Mouse (Mus musculus) neural tube, embryonic 11.5 days (tissue): ENCODE measurements at regions not wholly inside any gene's neighbourhood (a gene's known extent, or its start where the extent isn't known, plus 50 kb on each side); places are given as distances from the start of the nearest gene placed in this dataset.

Source experiments
- ATAC-seq: fragments of 200-750 bp; cut with Nextera tagmentation; 2 replicates; pipeline ENCODE4 v1.8.0; 2017; ENCODE audit warnings: moderate number of reproducible peaks, mild to moderate bottlenecking, moderate TSS enrichment, moderate library complexity; ENCODE audit not compliant: insufficient read depth, low FRiP score, low TSS enrichment
- DNase-seq: peaks from one replicate; pipeline ENCODE4 v3.0.0-alpha.2; 2015; ENCODE audit warnings: low spot score
- H3K27ac ChIP-seq: fragments of 300-500 bp; sonication (generic); 2 replicates; pipeline ENCODE4 v1.5.1; 2014; ENCODE audit warnings: low read depth, mild to moderate bottlenecking, low read length
- H3K27me3 ChIP-seq: fragments of 300-500 bp; sonication (generic); 2 replicates; pipeline ENCODE4 v1.6.1; 2014; ENCODE audit warnings: mild to moderate bottlenecking, low read length, mixed read lengths; ENCODE audit not compliant: control insufficient read depth, insufficient read depth
- H3K36me3 ChIP-seq: fragments of 300-500 bp; sonication (generic); 2 replicates; pipeline ENCODE4 v1.6.1; 2014; ENCODE audit warnings: mild to moderate bottlenecking, low read length, moderate library complexity, mixed read lengths; ENCODE audit not compliant: control insufficient read depth, insufficient read depth
- H3K4me1 ChIP-seq: fragments of 300-500 bp; sonication (generic); 2 replicates; pipeline ENCODE4 v1.6.1; 2014; ENCODE audit warnings: low read length, mixed read lengths; ENCODE audit not compliant: control insufficient read depth, insufficient read depth
- H3K4me2 ChIP-seq: fragments of 300-500 bp; sonication (generic); 2 replicates; pipeline ENCODE4 v1.6.1; 2014; ENCODE audit warnings: low read depth, mild to moderate bottlenecking, moderate library complexity
- H3K4me3 ChIP-seq: fragments of 300-500 bp; sonication (generic); 2 replicates; pipeline ENCODE4 v1.5.1; 2014; ENCODE audit warnings: low read depth, low read length
- H3K9ac ChIP-seq: fragments of 300-500 bp; sonication (generic); 2 replicates; pipeline ENCODE4 v1.6.1; 2014; ENCODE audit warnings: mild to moderate bottlenecking, low read length
- H3K9me3 ChIP-seq: fragments of 300-500 bp; sonication (generic); 2 replicates; pipeline ENCODE4 v1.6.1; 2016; ENCODE audit warnings: low read length; ENCODE audit not compliant: control insufficient read depth
- WGBS: fragments of 180-500 bp; shearing (Covaris S2); extraction: QIAGEN DNeasy Blood & Tissue Kit; methylation state at CpG from one replicate; pipeline ENCODE4 v1.1.7; 2014; 5-methylcytosine and 5-hydroxymethylcytosine counted together

DNA sequence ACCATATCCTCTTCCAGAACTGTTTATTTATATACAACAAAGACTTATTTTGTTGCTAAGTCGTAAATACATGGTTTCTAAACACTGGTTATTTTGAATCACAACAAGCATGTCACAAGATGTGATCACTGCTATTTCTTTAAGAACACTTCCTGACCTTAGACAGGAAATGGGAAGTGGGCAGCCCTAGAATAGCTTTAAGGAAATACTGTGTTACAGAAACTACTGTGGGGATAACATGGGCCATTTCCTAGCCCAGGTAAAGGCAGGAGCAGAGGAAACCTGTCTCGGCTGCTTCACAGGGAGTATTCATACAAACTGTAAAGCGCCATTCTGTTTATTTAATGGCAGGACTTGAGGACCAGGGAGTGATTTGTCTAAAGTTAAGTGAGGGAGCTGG, 90.4 kb upstream of the Nrp1 start:
- Histone ChIP-seq H3K36me3 (no peaks in the 10 kb centered on the region), H3K4me2 (no peak overlapping the region), H3K27me3 (no peaks in the 10 kb centered on the region), H3K4me3 (no peak overlapping the region), H3K9me3 (no peaks in the 10 kb centered on the region), H3K9ac (no peak overlapping the region), H3K27ac (no peak overlapping the region), H3K4me1 (peaks cover 6% of the 10 kb centered on the region; the same call in 1 of the 2 replicates)
- ATAC-seq: no peak
- WGBS: 77% methylated on average over 3 of the region's 3 CpGs
- no peak for DNase-seq

DNA sequence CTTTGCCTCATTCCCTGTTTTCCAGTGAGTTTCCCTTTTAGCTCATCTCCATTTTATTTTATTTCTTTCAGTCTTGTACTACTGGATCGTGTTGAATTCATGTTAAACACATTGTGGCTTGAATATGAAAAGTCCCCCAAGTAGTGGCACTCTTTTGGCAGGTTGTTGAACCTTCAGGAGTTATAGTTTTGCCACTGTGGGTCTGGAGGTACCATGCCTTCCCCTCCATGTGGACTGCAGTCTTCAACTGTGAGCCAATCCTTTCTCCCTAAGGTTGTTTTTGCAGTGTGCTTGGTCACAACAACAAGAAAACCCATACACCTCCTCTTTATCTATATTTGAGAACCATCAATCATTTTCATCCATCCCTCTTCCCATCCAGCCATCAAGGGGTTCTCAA, 88.9 kb upstream of the Nrp1 start:
- Histone ChIP-seq H3K4me3 (no peak overlapping the region), H3K36me3 (no peaks in the 10 kb centered on the region), H3K4me2 (no peak overlapping the region), H3K4me1 (no peaks in the 10 kb centered on the region; the same call in 1 of the 2 replicates), H3K27me3 (no peaks in the 10 kb centered on the region), H3K9ac (no peak overlapping the region), H3K9me3 (no peaks in the 10 kb centered on the region), H3K27ac (no peak overlapping the region)
- ATAC-seq (no peak), DNase-seq (no peak)
- 93% methylated on average over 1 of the region's 1 CpGs for WGBS

DNA sequence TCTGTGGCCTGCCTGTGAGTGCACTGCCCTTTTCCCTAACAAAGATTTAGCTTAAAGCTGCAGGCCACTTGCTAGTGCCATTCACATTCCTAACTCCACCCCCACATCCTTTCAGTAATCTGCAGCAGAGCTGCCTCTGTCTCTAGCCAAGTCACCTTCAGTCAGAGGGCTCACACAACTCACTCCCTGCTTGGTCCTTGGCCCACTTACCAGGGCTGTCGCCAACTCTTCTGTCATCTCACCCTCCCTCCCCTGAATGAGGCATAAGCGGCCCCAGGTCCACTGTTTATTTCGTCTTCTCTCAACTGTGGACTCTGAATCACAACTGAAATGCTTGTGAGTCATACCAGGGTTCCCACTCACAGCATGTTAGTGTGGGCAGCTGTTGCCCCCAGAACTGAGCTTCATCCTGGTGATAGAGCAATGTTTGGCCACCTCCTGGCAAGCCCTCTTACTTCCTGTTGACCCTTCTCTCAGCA, 85.5 kb upstream of the Nrp1 start:
- Histone ChIP-seq H3K27ac (no peak overlapping the region), H3K4me2 (no peak overlapping the region), H3K4me1 (no peaks in the 10 kb centered on the region; the same call in 1 of the 2 replicates), H3K27me3 (no peaks in the 10 kb centered on the region), H3K9me3 (no peaks in the 10 kb centered on the region), H3K4me3 (no peak overlapping the region), H3K36me3 (no peaks in the 10 kb centered on the region), H3K9ac (no peak overlapping the region)
- DNase-seq: no peak
- WGBS: 41% methylated on average over 3 of the region's 3 CpGs
- no peak for ATAC-seq

DNA sequence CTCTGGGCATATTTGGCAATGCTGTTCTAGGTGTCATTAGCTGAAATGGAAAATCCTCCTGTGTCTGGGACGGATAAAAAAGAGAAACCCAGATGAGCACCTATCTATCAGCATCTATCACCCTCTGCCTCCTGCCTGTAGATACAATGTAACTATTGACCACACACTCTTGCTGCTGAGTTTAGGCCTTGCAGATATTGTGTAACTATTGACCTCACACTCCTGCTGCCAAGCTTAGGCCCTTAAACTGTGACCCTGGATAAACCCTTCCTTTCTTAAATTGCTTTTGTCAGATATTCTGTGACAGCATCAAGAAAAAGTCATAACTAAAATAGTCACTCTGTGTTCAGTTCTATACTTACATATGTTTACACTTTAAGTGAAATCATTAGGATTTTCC, 81.9 kb upstream of the Nrp1 start:
- no peaks in the 10 kb centered on the region; the same call in 1 of the 2 replicates for H3K4me1 ChIP-seq
- no peak overlapping the region for H3K4me2 ChIP-seq
- H3K9me3 ChIP-seq: no peaks in the 10 kb centered on the region
- no peak for DNase-seq
- H3K27me3 ChIP-seq: no peaks in the 10 kb centered on the region
- ATAC-seq: no peak
- H3K27ac ChIP-seq: no peak overlapping the region
- H3K36me3 ChIP-seq: no peaks in the 10 kb centered on the region
- no peak overlapping the region for H3K9ac ChIP-seq
- no peak overlapping the region for H3K4me3 ChIP-seq
- WGBS: 65% methylated on average over 1 of the region's 1 CpGs

DNA sequence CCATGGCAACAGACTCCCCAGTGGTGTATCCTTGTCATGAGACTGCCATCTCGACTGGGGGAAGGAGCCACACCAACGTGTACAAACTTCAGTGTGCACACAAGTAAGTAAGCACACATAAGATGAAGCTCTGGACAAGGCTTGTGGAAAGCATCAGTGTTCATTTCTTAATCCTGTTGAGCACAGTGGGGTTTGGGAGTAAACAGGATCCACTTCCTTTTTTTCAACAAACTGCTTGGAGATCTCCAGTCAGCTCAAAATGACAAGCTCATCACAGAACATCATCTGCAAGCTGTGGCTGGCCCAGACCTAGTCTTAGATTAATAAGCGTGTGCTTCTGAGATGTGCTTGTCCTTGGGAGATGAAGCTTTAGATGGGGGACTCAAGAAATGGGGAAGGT, 75.6 kb upstream of the Nrp1 start:
- no peak overlapping the region for H3K27ac ChIP-seq
- no peak overlapping the region for H3K4me2 ChIP-seq
- no peak overlapping the region for H3K9ac ChIP-seq
- no peaks in the 10 kb centered on the region for H3K4me1 ChIP-seq
- WGBS: 80% methylated on average over 3 of the region's 3 CpGs
- DNase-seq (no peak), ATAC-seq (no peak)
- no peak overlapping the region for H3K4me3 ChIP-seq
- no peaks in the 10 kb centered on the region for H3K9me3 ChIP-seq
- no peaks in the 10 kb centered on the region for H3K36me3 ChIP-seq
- no peaks in the 10 kb centered on the region for H3K27me3 ChIP-seq

DNA sequence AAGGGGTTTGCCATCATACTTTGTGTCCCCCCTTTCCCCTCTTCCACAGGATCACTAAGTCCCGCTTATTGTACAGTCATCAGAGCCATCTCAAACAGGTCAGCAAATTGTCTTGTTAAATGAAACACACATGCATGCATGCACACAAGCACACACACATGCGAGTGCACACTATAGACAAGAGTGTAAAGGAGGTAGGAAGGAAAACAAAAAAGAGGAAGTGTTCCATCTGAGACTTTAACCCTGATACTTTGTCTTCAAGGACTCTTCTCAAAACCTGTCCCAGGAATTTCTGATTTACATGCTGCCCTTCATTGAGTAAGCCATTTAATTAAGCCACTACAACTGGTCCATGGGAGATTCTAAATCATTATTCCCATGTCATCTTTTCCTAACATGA, 75.0 kb upstream of the Nrp1 start:
- Histone ChIP-seq H3K9ac (no peak overlapping the region), H3K27me3 (no peaks in the 10 kb centered on the region), H3K9me3 (no peaks in the 10 kb centered on the region), H3K4me1 (no peaks in the 10 kb centered on the region), H3K27ac (no peak overlapping the region), H3K36me3 (no peaks in the 10 kb centered on the region), H3K4me3 (no peak overlapping the region), H3K4me2 (no peak overlapping the region)
- DNase-seq (no peak), ATAC-seq (no peak)
- WGBS: 87% methylated on average over 2 of the region's 2 CpGs

DNA sequence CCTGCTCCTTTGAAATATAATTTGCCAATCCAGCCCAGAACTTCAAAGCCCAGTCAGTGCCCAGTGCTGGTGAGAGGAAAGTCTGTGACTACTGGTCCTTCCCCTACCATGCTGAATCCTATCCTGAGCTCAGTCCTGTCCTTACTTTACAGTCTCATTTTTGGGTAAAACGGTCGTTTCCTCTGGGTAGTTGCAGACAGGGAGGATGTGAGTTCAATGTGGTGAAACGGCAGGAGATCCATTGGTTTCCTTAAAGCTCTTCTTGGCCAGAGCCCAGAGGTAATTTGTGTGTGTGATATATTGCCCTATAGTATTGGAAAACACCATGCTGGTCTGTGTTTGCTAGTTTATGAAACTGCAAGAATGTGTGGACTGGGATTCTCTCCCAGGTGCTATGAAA, 73.6 kb upstream of the Nrp1 start:
- Histone ChIP-seq H3K27me3 (no peaks in the 10 kb centered on the region), H3K4me2 (no peak overlapping the region), H3K9me3 (no peaks in the 10 kb centered on the region), H3K4me1 (no peaks in the 10 kb centered on the region), H3K36me3 (no peaks in the 10 kb centered on the region), H3K27ac (no peak overlapping the region), H3K9ac (no peak overlapping the region), H3K4me3 (no peak overlapping the region)
- 52% methylated on average over 3 of the region's 3 CpGs for WGBS
- ATAC-seq (no peak), DNase-seq (no peak)

DNA sequence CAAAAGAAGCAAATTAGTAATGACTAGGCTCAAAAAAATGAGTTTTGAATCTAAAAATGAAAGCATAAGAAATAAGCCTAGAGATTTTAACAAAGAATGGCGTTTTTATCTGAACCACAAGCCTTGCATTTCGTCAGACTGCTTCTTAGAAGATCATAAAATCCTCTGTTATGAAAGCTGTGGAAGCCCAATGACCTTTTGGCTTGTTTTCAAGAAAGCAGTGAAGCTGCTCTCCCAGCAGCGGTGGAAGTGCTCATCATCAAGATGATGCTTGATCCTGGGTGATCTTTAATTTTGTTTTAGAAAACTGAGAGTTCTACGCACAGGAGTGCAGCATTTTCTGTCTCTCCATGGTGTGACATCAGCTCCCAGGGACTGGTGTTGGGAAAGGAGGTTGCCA, 68.3 kb upstream of the Nrp1 start:
- H3K9ac ChIP-seq: no peak overlapping the region
- H3K4me1 ChIP-seq: no peaks in the 10 kb centered on the region
- no peaks in the 10 kb centered on the region for H3K9me3 ChIP-seq
- no peak overlapping the region for H3K4me2 ChIP-seq
- no peak overlapping the region for H3K4me3 ChIP-seq
- no peak overlapping the region for H3K27ac ChIP-seq
- H3K36me3 ChIP-seq: no peaks in the 10 kb centered on the region
- DNase-seq (no peak), ATAC-seq (no peak)
- WGBS: 81% methylated on average over 4 of the region's 4 CpGs
- no peaks in the 10 kb centered on the region for H3K27me3 ChIP-seq

DNA sequence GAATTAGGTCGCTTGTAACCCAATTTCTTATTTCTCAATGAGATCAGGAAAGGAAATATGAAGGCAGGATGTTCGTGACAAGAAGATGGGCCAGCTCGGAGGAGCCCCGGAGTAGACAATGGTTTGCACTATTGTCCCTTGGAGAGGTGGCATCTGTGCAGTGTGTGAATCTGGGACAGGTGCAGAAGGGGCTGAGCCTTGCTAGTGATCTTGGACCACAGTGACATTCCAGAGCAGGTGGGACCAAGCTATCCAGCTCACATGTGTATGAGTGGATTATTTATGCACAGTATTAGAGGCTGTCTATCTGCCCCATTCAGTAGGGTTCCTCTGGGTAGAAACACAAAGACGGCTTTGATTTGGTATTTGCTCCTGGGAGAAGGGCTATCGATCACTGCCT, 66.0 kb upstream of the Nrp1 start:
- 80% methylated on average over 6 of the region's 6 CpGs for WGBS
- H3K4me1 ChIP-seq: no peaks in the 10 kb centered on the region
- H3K36me3 ChIP-seq: no peaks in the 10 kb centered on the region
- no peak overlapping the region for H3K4me3 ChIP-seq
- no peaks in the 10 kb centered on the region for H3K9me3 ChIP-seq
- no peak overlapping the region for H3K27ac ChIP-seq
- ATAC-seq: no peak
- no peaks in the 10 kb centered on the region for H3K27me3 ChIP-seq
- no peak overlapping the region for H3K4me2 ChIP-seq
- H3K9ac ChIP-seq: no peak overlapping the region
- DNase-seq: no peak
